Mouse (Mus musculus) liver, embryonic 14.5 days (tissue): ENCODE measurements at regions not wholly inside any gene's neighbourhood (a gene's known extent, or its start where the extent isn't known, plus 50 kb on each side); places are given as distances from the start of the nearest gene placed in this dataset.

Source experiments
- ATAC-seq: fragments of 200-750 bp; cut with Nextera tagmentation; 2 replicates; pipeline ENCODE4 v1.8.0; 2017; ENCODE audit warnings: moderate number of reproducible peaks, mild to moderate bottlenecking, moderate library complexity; ENCODE audit not compliant: insufficient read depth
- DNase-seq, 3 experiments: peaks; one replicate each; pipeline ENCODE4 v3.0.0-alpha.2; 2012 to 2013; ENCODE audit warnings: low read depth in 3 of 3, low spot score in 3 of 3
- H3K27ac ChIP-seq: fragments of 300-500 bp; sonication (generic); 2 replicates; pipeline ENCODE4 v1.5.1; 2014; ENCODE audit warnings: moderate library complexity, mild to moderate bottlenecking, control low read depth, inconsistent platforms
- H3K27me3 ChIP-seq: fragments of 300-500 bp; sonication (generic); 2 replicates; pipeline ENCODE4 v1.6.1; 2014; ENCODE audit warnings: mild to moderate bottlenecking, low read length, moderate library complexity; ENCODE audit not compliant: control insufficient read depth, insufficient read depth
- H3K36me3 ChIP-seq: fragments of 300-500 bp; sonication (generic); replicated peaks from 2 replicates; pipeline ENCODE4 v1.6.1; 2014; ENCODE audit warnings: low read depth; ENCODE audit not compliant: control insufficient read depth, insufficient read depth
- H3K4me1 ChIP-seq, 2 experiments: fragments of 200-500 bp in 1 of 2; fragments of 300-500 bp in 1 of 2; sonication (generic) in 1 of 2; replicated peaks; 2 replicates each; pipeline ENCODE4 v1.6.1; 2012 to 2014; ENCODE audit warnings: antibody characterized with exemption in 1 of 2, inconsistent platforms in 1 of 2, low read length in 1 of 2; ENCODE audit not compliant: control insufficient read depth in 2 of 2, insufficient read depth in 2 of 2
- H3K4me2 ChIP-seq: fragments of 300-500 bp; sonication (generic); 2 replicates; pipeline ENCODE4 v1.6.1; 2014; ENCODE audit warnings: low read depth, mild to moderate bottlenecking, control low read depth, moderate library complexity
- H3K4me3 ChIP-seq, 2 experiments: fragments of 200-500 bp in 1 of 2; fragments of 300-500 bp in 1 of 2; sonication (generic) in 1 of 2; 2 replicates each; pipeline ENCODE4 v1.5.1; 2012 to 2014; ENCODE audit warnings: low read depth in 2 of 2, low read length in 2 of 2, mild to moderate bottlenecking in 2 of 2, control low read depth in 1 of 2, inconsistent platforms in 1 of 2, moderate library complexity in 1 of 2; ENCODE audit not compliant: insufficient read depth in 1 of 2
- H3K9ac ChIP-seq: fragments of 300-500 bp; sonication (generic); replicated peaks from 2 replicates; pipeline ENCODE4 v1.6.1; 2014; ENCODE audit warnings: mild to moderate bottlenecking, control low read depth, moderate library complexity
- H3K9me3 ChIP-seq: fragments of 300-500 bp; sonication (generic); 2 replicates; pipeline ENCODE4 v1.6.1; 2016; ENCODE audit warnings: low read length, mixed read lengths; ENCODE audit not compliant: control insufficient read depth
- CTCF ChIP-seq: IDR thresholded peaks from 2 replicates; pipeline ENCODE4 v1.5.1; 2016; ENCODE audit warnings: antibody characterized with exemption, low read depth, control low read depth
- EP300 ChIP-seq: IDR thresholded peaks from 2 replicates; pipeline ENCODE4 v1.6.1; 2016; ENCODE audit warnings: antibody characterized with exemption, low read depth
- WGBS: fragments of 180-500 bp; shearing (Covaris S2); extraction: QIAGEN DNeasy Blood & Tissue Kit; methylation state at CpG from one replicate; pipeline ENCODE4 v1.1.7; 2014; ENCODE audit not compliant: insufficient replicate concordance; 5-methylcytosine and 5-hydroxymethylcytosine counted together

DNA sequence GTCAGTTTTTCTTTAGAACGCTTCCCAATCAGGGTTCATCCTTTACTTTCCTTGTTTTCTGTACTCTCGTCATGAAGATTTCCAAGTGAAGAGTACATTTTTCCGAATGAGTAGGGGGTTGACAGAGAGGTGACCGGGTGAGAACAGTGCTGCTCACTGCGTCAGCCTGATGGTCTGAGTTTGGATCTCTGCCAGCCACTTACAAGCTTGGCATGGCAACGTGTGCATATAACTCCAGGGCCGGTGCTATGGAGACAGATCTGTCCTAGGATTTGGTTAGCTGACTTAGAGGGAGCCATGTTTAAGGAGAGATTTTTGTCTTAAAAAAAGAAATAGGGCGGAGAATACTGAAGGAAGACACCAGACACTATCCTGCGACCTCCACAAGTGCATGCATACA, 92.8 kb downstream of the Atxn7l3b start:
- H3K27me3 ChIP-seq = no peaks in the 10 kb centered on the region
- H3K4me2 ChIP-seq = no peak overlapping the region
- H3K4me1 ChIP-seq = no peaks in the 10 kb centered on the region
- no peak for TF ChIP-seq CTCF
- no peak for TF ChIP-seq EP300
- DNase-seq = no peak
- WGBS = 63% methylated on average over 9 of the region's 9 CpGs
- no peak for ATAC-seq
- no peak overlapping the region for H3K4me3 ChIP-seq
- no peak overlapping the region for H3K27ac ChIP-seq
- no peaks in the 10 kb centered on the region for H3K9me3 ChIP-seq
- no peak overlapping the region for H3K9ac ChIP-seq
- H3K36me3 ChIP-seq = no peaks in the 10 kb centered on the region

DNA sequence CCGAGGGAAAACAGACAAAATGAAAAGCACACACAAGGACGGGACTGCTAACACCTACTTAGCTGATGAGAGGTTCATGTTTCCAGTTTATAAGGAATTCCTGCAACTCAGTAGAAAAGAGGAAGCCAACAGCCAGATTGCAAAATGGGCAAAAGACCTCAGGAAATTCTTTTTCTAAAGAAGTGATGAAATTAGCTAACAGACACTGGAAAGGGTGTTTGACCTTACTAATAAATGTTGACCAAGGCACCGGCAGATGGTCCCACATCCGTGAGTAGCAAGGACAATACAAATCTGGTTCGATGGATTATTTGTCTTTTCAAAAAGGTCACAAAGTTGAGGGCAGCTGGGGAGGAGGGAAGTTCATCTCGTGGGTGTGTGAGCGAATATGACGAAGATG, 93.3 kb downstream of the Atxn7l3b start:
- Histone ChIP-seq H3K27ac (no peak overlapping the region), H3K9ac (no peak overlapping the region), H3K27me3 (no peaks in the 10 kb centered on the region), H3K4me2 (no peak overlapping the region), H3K9me3 (no peaks in the 10 kb centered on the region), H3K36me3 (no peaks in the 10 kb centered on the region), H3K4me1 (no peaks in the 10 kb centered on the region), H3K4me3 (no peak overlapping the region)
- DNase-seq = no peak
- 51% methylated on average over 8 of the region's 8 CpGs for WGBS
- TF ChIP-seq CTCF (no peak), EP300 (no peak)
- no peak for ATAC-seq

- Histone ChIP-seq H3K36me3 (no peaks in the 10 kb centered on the region), H3K4me1 (no peaks in the 10 kb centered on the region), H3K9me3 (no peaks in the 10 kb centered on the region), H3K27ac (no peak overlapping the region), H3K27me3 (no peaks in the 10 kb centered on the region), H3K9ac (no peak overlapping the region), H3K4me2 (no peak overlapping the region), H3K4me3 (no peak overlapping the region)
- WGBS = 53% methylated on average over 1 of the region's 1 CpGs
- no peak for DNase-seq
- TF ChIP-seq EP300 (no peak), CTCF (no peak)
- no peak for ATAC-seq
Observed at GRCm38 (mm10) chr10:112810181-112810580, 118.6 kb downstream of the Atxn7l3b start.

- 33% methylated on average over 6 of the region's 6 CpGs for WGBS
Observed at GRCm38 (mm10) chr10:112803557-112803956, 125.2 kb downstream of the Atxn7l3b start.

GRCm38 (mm10) chr10:112801560-112801959, 127.2 kb downstream of the Atxn7l3b start:
- TF ChIP-seq EP300 = no peak
- peak; percentile 74 for TF ChIP-seq CTCF
- no peak overlapping the region for H3K4me3 ChIP-seq
- WGBS = 4% methylated on average over 5 of the region's 5 CpGs
- ATAC-seq = no peak
- H3K4me2 ChIP-seq = no peak overlapping the region
- H3K4me1 ChIP-seq = no peaks in the 10 kb centered on the region
- no peaks in the 10 kb centered on the region for H3K36me3 ChIP-seq
- no peak overlapping the region for H3K27ac ChIP-seq
- H3K9ac ChIP-seq = no peak overlapping the region
- peak; percentile 18 to 20 (median 19) for DNase-seq
- H3K27me3 ChIP-seq = no peaks in the 10 kb centered on the region
- H3K9me3 ChIP-seq = no peaks in the 10 kb centered on the region

More at GRCm38 (mm10) chr10:112803557-112803956, 125.2 kb downstream of the Atxn7l3b start:
- Histone ChIP-seq H3K9ac (no peak overlapping the region), H3K27me3 (no peaks in the 10 kb centered on the region), H3K4me3 (no peak overlapping the region), H3K4me1 (no peaks in the 10 kb centered on the region), H3K27ac (no peak overlapping the region), H3K9me3 (no peaks in the 10 kb centered on the region), H3K4me2 (no peak overlapping the region), H3K36me3 (no peaks in the 10 kb centered on the region)
- ATAC-seq (no peak), DNase-seq (no peak)
- TF ChIP-seq EP300 (no peak), CTCF (no peak)
